Mouse (Mus musculus) embryonic fibroblast, embryonic 13.5 days (primary cell): ENCODE data around the gene Scrt2. TPM values are rescaled to one million over a fixed set of nuclear protein-coding genes. Genes with fewer than 3 reads are reported as not detected.

Experiments
- H3K27ac ChIP-seq: 2 replicates; pipeline ENCODE4 v1.5.1; 2012; ENCODE audit warnings: low read length, control low read depth, inconsistent platforms; ENCODE audit not compliant: insufficient read depth
- H3K4me1 ChIP-seq: 2 replicates; pipeline ENCODE4 v1.6.1; 2011; ENCODE audit warnings: low read length; ENCODE audit not compliant: control insufficient read depth, insufficient read depth
- H3K4me3 ChIP-seq: 2 replicates; pipeline ENCODE4 v1.5.1; 2011; ENCODE audit warnings: mild to moderate bottlenecking, control low read depth, low read length; ENCODE audit not compliant: insufficient read depth
- CTCF ChIP-seq: IDR thresholded peaks from 2 replicates; pipeline ENCODE4 v1.5.1; 2011; ENCODE audit warnings: mild to moderate bottlenecking, control low read depth, low read length, moderate library complexity, borderline replicate concordance; ENCODE audit not compliant: insufficient read depth
- POLR2A ChIP-seq: IDR thresholded peaks from 2 replicates; pipeline ENCODE4 v1.6.1; 2011; ENCODE audit warnings: low read depth, mild to moderate bottlenecking, control low read depth, low read length, moderate library complexity
- polyA plus RNA-seq: library from polyadenylated mRNA; stranded (reverse); fragments of >200 nt; gene quantifications from 2 replicates; pipeline ENCODE4 v1.2.4, GENCODE M21; 2011; ENCODE audit warnings: low read depth; ENCODE audit not compliant: missing spikeins, insufficient read length

Gene Scrt2
- polyA plus RNA-seq: not detected in 2 replicates

GRCm38 (mm10) chr2:152080685-152081541 lies at the start of gene Scrt2:
Gene Scrt2, plus strand, starts transcription at chr2:152081529.
- Histone ChIP-seq H3K27ac (no peak within 1 kb of the TSS), H3K4me3 (no peak within 1 kb of the TSS), H3K4me1 (no peaks in the 10 kb centered on the region)
- TF ChIP-seq CTCF (no peak), POLR2A (no peak)

- Histone ChIP-seq H3K4me1 (no peaks in the 10 kb centered on the region), H3K27ac (no peak overlapping the region), H3K4me3 (no peak overlapping the region)
- TF ChIP-seq CTCF (no peak), POLR2A (no peak)
Measured at GRCm38 (mm10) chr2:152040101-152040500, 41.2 kb upstream of the Scrt2 start.

- TF ChIP-seq CTCF (no peak), POLR2A (no peak)
- Histone ChIP-seq H3K27ac (no peak overlapping the region), H3K4me1 (no peaks in the 10 kb centered on the region), H3K4me3 (no peak overlapping the region)
Measured at GRCm38 (mm10) chr2:152047116-152048002, 34.0 kb upstream of the Scrt2 start.

- peak overlapping the region; percentile 5; the same call in 1 of the 2 replicates for H3K4me3 ChIP-seq
- H3K27ac ChIP-seq: no peak overlapping the region
- H3K4me1 ChIP-seq: no peaks in the 10 kb centered on the region
- TF ChIP-seq CTCF: no peak
- no peak for TF ChIP-seq POLR2A
Measured at GRCm38 (mm10) chr2:152048003-152048980, 33.0 kb upstream of the Scrt2 start.

- H3K4me3 ChIP-seq: peak overlapping the region; percentile 5; the same call in 1 of the 2 replicates
- no peak for TF ChIP-seq CTCF
- no peak for TF ChIP-seq POLR2A
- H3K27ac ChIP-seq: no peak overlapping the region
- no peaks in the 10 kb centered on the region for H3K4me1 ChIP-seq
Measured at GRCm38 (mm10) chr2:152048981-152049441, 32.3 kb upstream of the Scrt2 start.

GRCm38 (mm10) chr2:152049611-152050270 lies 31.6 kb upstream of the Scrt2 start:
- Histone ChIP-seq H3K4me1 (no peaks in the 10 kb centered on the region), H3K4me3 (no peak overlapping the region), H3K27ac (no peak overlapping the region)
- no peak for TF ChIP-seq CTCF
- no peak for TF ChIP-seq POLR2A

- no peak for TF ChIP-seq POLR2A
- Histone ChIP-seq H3K27ac (no peak overlapping the region), H3K4me3 (no peak overlapping the region), H3K4me1 (no peaks in the 10 kb centered on the region)
Measured at GRCm38 (mm10) chr2:152050316-152050715, 31.0 kb upstream of the Scrt2 start.

GRCm38 (mm10) chr2:152051985-152052384 lies 29.3 kb upstream of the Scrt2 start:
- Histone ChIP-seq H3K4me1 (no peaks in the 10 kb centered on the region), H3K27ac (no peak overlapping the region), H3K4me3 (no peak overlapping the region)
- TF ChIP-seq POLR2A (no peak), CTCF (no peak)

GRCm38 (mm10) chr2:152055406-152055805 lies 25.9 kb upstream of the Scrt2 start:
- no peak overlapping the region for H3K27ac ChIP-seq
- TF ChIP-seq POLR2A (no peak), CTCF (no peak)
- H3K4me1 ChIP-seq: no peaks in the 10 kb centered on the region
- no peak overlapping the region for H3K4me3 ChIP-seq
